Mouse (Mus musculus) C2C12 (cell line): ENCODE results near the gene Cntnap5b. TPM values are rescaled to one million over a fixed set of nuclear protein-coding genes. Genes with fewer than 3 reads are reported as not detected.

Source experiments
- H3K27me3 ChIP-seq: one replicate; pipeline ENCODE4 v1.6.1; 2011; ENCODE audit not compliant: control insufficient read depth, insufficient read depth, insufficient read length
- H3K36me3 ChIP-seq: one replicate; pipeline ENCODE4 v1.6.1; 2011; ENCODE audit not compliant: control insufficient read depth, insufficient read depth
- H3K4me3 ChIP-seq: one replicate; pipeline ENCODE4 v1.5.1; 2011; ENCODE audit warnings: mild to moderate bottlenecking, control low read depth; ENCODE audit not compliant: poor library complexity, insufficient read depth, severe bottlenecking
- H3K79me2 ChIP-seq: one replicate; pipeline ENCODE4 v1.6.1; 2011; ENCODE audit not compliant: control insufficient read depth, insufficient read depth
- H3K79me3 ChIP-seq: one replicate; pipeline ENCODE4 v1.6.1; 2011; ENCODE audit warnings: low read depth, control low read depth
- H3ac ChIP-seq: one replicate; pipeline ENCODE3; 2011; ENCODE audit warnings: low read depth; ENCODE audit not compliant: control insufficient read depth, insufficient read length
- CEBPB ChIP-seq: IDR thresholded peaks from one replicate; pipeline ENCODE4 v1.6.1; 2011; ENCODE audit warnings: low read depth, mild to moderate bottlenecking, control low read depth, moderate library complexity
- CTCF ChIP-seq: IDR thresholded peaks from one replicate; pipeline ENCODE4 v1.5.1; 2011; ENCODE audit not compliant: control insufficient read depth, insufficient read depth, insufficient read length
- FOSL1 ChIP-seq: IDR thresholded peaks from one replicate; pipeline ENCODE4 v1.8.0; 2011; ENCODE audit warnings: mild to moderate bottlenecking, low read length; ENCODE audit not compliant: poor library complexity, insufficient read depth, severe bottlenecking
- MAX ChIP-seq: IDR thresholded peaks from one replicate; pipeline ENCODE4 v1.6.1; 2011; ENCODE audit warnings: mild to moderate bottlenecking, control low read depth
- MYOD1 ChIP-seq: IDR thresholded peaks from one replicate; pipeline ENCODE4 v1.6.1; 2011; ENCODE audit warnings: low read depth; ENCODE audit not compliant: control insufficient read depth, insufficient read length
- MYOG ChIP-seq: IDR thresholded peaks from one replicate; pipeline ENCODE4 v1.6.1; 2011; ENCODE audit not compliant: control insufficient read depth, insufficient read length; ENCODE audit errors: extremely low read depth
- USF1 ChIP-seq: IDR thresholded peaks from one replicate; pipeline ENCODE4 v1.6.1; 2011; ENCODE audit warnings: low read depth, mild to moderate bottlenecking, control low read depth, moderate library complexity
- polyA plus RNA-seq: library from polyadenylated mRNA; unstranded; fragments of >200 nt; fragmentation: generic; extraction: Trizol; gene quantifications from one replicate; pipeline ENCODE4 v1.2.1, GENCODE M21; 2012; ENCODE audit warnings: missing spikeins

The Cntnap5b gene
- polyA plus RNA-seq, 1 experiment: not detected

DNA sequence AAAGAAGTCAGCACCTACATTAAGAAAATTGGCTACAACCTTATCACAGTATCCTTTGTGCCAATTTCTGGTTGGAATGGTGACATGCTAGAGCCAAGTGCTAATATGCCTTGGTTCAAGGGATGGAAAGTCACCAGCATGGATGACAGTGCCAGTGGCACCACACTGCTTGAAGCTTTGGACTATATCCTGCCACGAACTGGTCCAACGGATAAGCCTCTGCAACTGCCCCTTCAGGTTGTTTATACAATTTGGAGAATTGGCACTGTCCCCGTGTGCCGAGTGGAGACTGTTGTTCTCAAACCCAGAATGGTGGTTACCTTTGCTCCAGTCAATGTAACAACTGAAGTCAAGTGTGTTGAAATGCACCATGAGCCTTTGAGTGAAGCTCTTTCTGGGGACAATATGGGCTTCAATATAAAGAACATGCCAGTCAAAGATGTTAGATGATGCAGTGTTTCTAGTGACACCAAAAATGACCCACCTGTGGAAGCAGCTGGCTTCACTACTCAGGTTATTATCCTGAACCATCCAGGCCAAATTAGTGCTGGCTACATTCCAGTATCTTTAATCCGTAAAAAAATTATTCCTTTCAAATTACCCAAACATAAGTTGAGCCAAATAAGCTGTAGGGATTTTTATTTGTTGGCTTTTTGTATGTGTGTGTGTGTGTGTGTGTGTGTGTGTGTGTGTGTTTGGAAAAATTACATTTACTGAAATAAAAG lies 233.6 kb downstream of the Cntnap5b start:
- H3K79me2 ChIP-seq: no peaks in the 10 kb centered on the region
- no peak overlapping the region for H3ac ChIP-seq
- no peak overlapping the region for H3K4me3 ChIP-seq
- H3K79me3 ChIP-seq: no peaks in the 10 kb centered on the region
- H3K36me3 ChIP-seq: no peaks in the 10 kb centered on the region
- TF ChIP-seq FOSL1: no peak
- TF ChIP-seq CEBPB: no peak
- no peak for TF ChIP-seq USF1
- no peak for TF ChIP-seq CTCF
- no peak for TF ChIP-seq MYOD1
- no peak for TF ChIP-seq MAX
- no peak for TF ChIP-seq MYOG
- no peaks in the 10 kb centered on the region for H3K27me3 ChIP-seq

DNA sequence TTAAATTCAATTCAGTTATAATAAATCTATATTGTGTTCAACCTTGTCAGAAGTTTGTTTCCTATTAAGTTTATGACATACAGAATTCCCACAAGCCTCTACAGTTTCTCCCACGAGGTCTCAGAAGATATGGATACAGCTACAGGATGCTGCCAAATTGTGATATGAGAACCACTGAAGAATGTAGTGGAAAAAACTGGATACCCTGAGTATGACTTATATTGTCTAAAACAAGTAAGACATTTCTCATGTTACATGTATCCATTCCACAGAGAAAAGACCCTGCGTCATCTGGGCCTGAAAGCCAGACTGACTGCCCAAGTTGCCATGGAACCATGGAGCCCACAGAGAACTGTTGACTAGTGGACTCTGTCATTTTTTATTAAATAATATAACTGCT lies 269.2 kb downstream of the Cntnap5b start:
- H3ac ChIP-seq: no peak overlapping the region
- no peaks in the 10 kb centered on the region for H3K36me3 ChIP-seq
- H3K4me3 ChIP-seq: no peak overlapping the region
- H3K27me3 ChIP-seq: no peaks in the 10 kb centered on the region
- H3K79me2 ChIP-seq: no peaks in the 10 kb centered on the region
- TF ChIP-seq USF1 (no peak), FOSL1 (no peak), CEBPB (no peak), MAX (no peak), MYOG (no peak), MYOD1 (no peak), CTCF (no peak)
- H3K79me3 ChIP-seq: no peaks in the 10 kb centered on the region

GRCm38 (mm10) chr1:100079812-100080211 lies 307.2 kb downstream of the Cntnap5b start:
- Histone ChIP-seq H3K79me2 (no peaks in the 10 kb centered on the region), H3K79me3 (no peaks in the 10 kb centered on the region), H3K27me3 (no peaks in the 10 kb centered on the region), H3K4me3 (no peak overlapping the region), H3K36me3 (no peaks in the 10 kb centered on the region), H3ac (no peak overlapping the region)
- TF ChIP-seq MYOD1 (no peak), MAX (no peak), USF1 (no peak), CEBPB (no peak), MYOG (no peak), CTCF (no peak), FOSL1 (no peak)

DNA sequence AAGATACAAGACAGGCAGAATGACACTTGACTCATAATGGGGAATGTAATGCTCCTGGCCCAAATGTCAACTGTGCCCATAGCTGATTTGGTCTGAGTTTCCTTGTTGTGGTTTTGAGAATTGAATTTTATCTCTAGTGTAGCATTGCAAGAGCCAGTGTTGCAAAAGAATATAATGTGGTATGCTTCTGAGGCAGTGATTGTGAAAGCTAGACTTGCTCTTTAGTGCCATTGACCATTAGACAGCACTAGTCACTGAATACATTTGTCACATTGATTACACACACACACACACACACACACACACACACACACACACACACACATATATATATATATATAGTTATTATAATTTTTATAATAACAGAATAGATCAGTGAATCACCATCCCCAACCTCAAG lies 328.0 kb downstream of the Cntnap5b start:
- TF ChIP-seq CEBPB: peak; percentile 90
- no peak for TF ChIP-seq MYOD1
- Histone ChIP-seq H3K27me3 (no peaks in the 10 kb centered on the region), H3K79me2 (no peaks in the 10 kb centered on the region), H3ac (no peak overlapping the region), H3K36me3 (no peaks in the 10 kb centered on the region), H3K4me3 (no peak overlapping the region), H3K79me3 (no peaks in the 10 kb centered on the region)

- Histone ChIP-seq H3K36me3 (no peaks in the 10 kb centered on the region), H3K79me2 (no peaks in the 10 kb centered on the region), H3K27me3 (no peaks in the 10 kb centered on the region), H3ac (no peak overlapping the region), H3K79me3 (no peaks in the 10 kb centered on the region), H3K4me3 (no peak overlapping the region)
- TF ChIP-seq USF1: no peak
- TF ChIP-seq CEBPB: peak; percentile 7
- peak; percentile 63 for TF ChIP-seq FOSL1
Observed at GRCm38 (mm10) chr1:100101017-100101416, 328.5 kb downstream of the Cntnap5b start.

- H3K79me2 ChIP-seq: no peaks in the 10 kb centered on the region
- no peaks in the 10 kb centered on the region for H3K27me3 ChIP-seq
- no peak overlapping the region for H3ac ChIP-seq
- TF ChIP-seq FOSL1: no peak
- TF ChIP-seq USF1: no peak
- TF ChIP-seq MAX: no peak
- no peak for TF ChIP-seq MYOD1
- TF ChIP-seq CTCF: no peak
- TF ChIP-seq CEBPB: no peak
- H3K79me3 ChIP-seq: no peaks in the 10 kb centered on the region
- no peaks in the 10 kb centered on the region for H3K36me3 ChIP-seq
- H3K4me3 ChIP-seq: no peak overlapping the region
Observed at GRCm38 (mm10) chr1:100104343-100104742, 331.8 kb downstream of the Cntnap5b start.
